Mouse (Mus musculus): ENCODE measurements at regions not wholly inside any gene's neighbourhood (a gene's known extent, or its start where the extent isn't known, plus 50 kb on each side); places are given as distances from the start of the nearest gene placed in this dataset.

DNA sequence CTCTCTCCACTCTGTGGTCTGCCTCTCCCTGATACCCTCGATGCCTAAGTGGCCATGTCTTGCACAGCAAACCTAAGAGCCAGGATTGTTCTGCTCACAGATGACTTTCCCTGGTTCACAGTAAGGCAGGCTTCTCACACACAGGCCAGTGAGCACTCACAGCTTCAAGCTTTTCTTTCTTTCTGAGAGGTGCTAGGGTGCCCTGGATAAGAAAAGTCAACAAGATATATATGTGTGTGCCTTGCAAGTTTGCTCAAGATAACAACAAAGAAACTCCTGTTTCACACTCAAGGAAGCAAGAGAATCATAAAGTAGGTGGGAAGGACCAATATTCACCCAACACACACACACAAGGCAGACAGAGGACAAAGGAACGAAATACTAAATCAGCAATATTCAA lies 60.9 kb upstream of the Actbl2 start:
- no peak for DNase-seq

- peak; percentile 32 for DNase-seq
Observed at GRCm38 (mm10) chr13:111194337-111194736, 60.5 kb upstream of the Actbl2 start.

- DNase-seq = no peak
Observed at GRCm38 (mm10) chr13:111201532-111201931, 53.3 kb upstream of the Actbl2 start.

DNA sequence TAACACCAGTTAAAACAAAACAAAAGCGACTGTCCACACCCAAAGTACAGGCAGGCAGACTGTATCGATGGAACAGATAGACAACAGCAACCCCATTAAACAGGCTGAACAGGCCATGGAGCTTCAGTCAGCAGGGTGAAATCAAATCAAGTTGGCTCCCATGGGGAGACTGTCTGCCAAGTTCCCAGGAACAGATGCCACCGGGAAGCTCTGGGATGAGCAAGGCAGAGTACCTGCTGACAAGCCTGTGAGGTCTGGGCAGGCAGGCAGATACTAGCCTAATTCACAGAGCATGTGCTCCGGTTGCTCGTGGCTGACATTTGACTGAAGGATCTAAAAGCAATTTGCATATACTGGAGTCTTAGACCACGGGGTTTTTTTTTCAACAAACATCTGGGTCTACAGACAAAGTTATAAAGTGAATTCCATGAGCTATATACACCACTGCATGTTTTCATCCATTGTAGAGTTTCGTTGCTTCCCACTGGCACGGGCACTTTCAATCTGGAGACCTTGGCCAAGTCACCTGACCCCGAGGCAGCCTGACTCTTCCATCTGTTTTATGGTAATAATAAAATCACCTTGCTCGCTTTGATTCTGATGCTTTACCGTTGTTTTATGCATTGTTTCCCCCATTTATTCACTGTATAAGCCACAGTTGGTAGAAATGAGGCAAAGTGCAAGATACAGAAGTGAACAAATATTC lies 50.1 kb upstream of the Actbl2 start:
- peak; percentile 49 for DNase-seq

All from right cerebral cortex, adult 18-20 months (tissue).